Mouse (Mus musculus) ES-Bruce4 (cell line): Measurements from ENCODE around the gene Far1.

Experiments
- CTCF ChIP-seq: IDR thresholded peaks from one replicate; pipeline ENCODE4 v1.8.1; 2011; ENCODE audit warnings: low read depth, low read length
- POLR2A ChIP-seq: IDR thresholded peaks from one replicate; pipeline ENCODE4 v1.8.1; 2011; ENCODE audit warnings: low read length; ENCODE audit not compliant: insufficient read depth

GRCm38 (mm10) chr7:113552508-113552907, 38.9 kb downstream of the Far1 start:
- no peak for TF ChIP-seq CTCF
- no peak for TF ChIP-seq POLR2A
